Mouse (Mus musculus) liver, embryonic 14 days (tissue): Measurements from ENCODE around the gene Prl2a1. TPM values are rescaled to one million over a fixed set of nuclear protein-coding genes. Genes with fewer than 3 reads are reported as not detected.

ENCODE experiments used
- polyA plus RNA-seq: library from polyadenylated mRNA; depleted of rRNA; stranded (reverse); fragments of >200 nt; gene quantifications from 2 replicates; pipeline ENCODE4 v1.2.3, GENCODE M21; 2012; rRNA removed

The Prl2a1 gene
- polyA plus RNA-seq: 0.08 TPM in 1 of 2 replicates, not detected in the other

DNA sequence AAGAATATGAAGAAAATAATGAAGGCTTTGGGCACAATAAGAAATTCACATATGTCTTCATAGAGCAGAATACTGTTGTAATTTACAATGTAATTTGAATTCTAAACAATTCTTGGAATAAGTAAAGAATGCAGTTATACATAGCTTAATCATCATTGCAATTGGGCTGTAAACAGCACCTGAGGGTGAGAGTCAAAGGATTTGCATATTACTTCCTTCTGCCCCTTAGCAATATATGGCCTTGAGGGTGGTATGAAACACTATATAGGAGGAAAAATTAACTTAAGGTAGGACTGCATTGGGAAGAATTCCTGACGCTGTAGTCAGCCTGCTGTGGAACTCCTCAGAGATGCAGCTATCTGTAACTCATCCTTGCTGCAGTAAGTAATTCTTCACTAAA is at the start of gene Prl2a1:
TSS of gene Prl2a1 (plus strand) at position 301 of the 400 bp plus-strand sequence.

DNA sequence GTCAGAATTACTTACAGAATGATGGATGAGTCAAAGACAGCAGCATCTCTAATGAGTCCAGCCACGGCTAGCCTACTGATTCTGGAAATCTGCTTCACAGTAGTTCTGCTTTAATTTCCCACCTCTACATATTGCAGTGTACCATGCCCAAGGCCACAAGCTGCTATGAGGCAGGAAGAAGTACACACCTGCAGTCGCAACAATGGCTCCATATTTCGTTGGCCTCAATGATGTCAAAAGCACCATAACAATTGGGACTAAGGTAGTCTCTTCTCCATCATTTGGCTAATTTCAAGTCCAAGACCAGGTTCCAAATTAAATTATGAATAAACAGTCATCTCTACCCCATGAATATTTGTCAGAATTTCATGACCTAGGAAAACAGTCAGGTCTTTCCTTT is 20.8 kb upstream of the Prl2a1 start, which contains the start of gene Prl7c1:
TSS of gene Prl7c1 (minus strand) at position 101 of the 400 bp plus-strand sequence.

DNA sequence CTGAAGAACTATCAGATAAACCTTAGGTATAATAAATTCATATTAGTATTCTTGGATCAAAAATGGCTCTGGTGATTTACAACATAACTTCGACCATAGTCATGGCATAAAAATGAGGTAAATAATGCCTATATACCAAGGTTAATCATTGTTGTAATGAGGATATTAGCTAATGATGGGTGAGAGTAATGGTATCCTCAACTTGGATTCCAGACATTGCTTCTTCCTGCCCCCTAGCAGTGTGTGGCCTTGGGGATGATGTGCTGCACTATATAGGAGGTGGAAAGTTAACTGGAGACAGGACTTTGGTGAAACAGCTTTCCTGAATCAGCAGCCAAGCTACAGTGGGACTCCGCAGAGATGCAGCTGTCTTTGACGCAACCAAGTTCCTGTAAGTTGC is 47.6 kb downstream of the Prl2a1 start, which contains the start of gene Prl2c1:
TSS of gene Prl2c1 (plus strand) at position 301 of the 400 bp plus-strand sequence.

Other genes starting within 250 kb of the Prl2a1 start
- 0.07 and 0.77 TPM in 2 replicates for gene Prl8a9, start 237.0 kb upstream of the Prl2a1 start, polyA plus RNA-seq
- gene Prl8a1, start 219.5 kb upstream of the Prl2a1 start, polyA plus RNA-seq: not detected in 2 replicates
- gene Prl7b1, start 191.1 kb upstream of the Prl2a1 start, polyA plus RNA-seq: 0.03 TPM in 1 of 2 replicates, not detected in the other
- gene Prl7a1, start 159.2 kb upstream of the Prl2a1 start, polyA plus RNA-seq: not detected in 2 replicates
- gene Prl7a2, start 133.6 kb upstream of the Prl2a1 start, polyA plus RNA-seq: 0.15 and 0.43 TPM in 2 replicates
- 0.08 TPM in 1 of 2 replicates, not detected in the other for gene Prl7d1, start 84.9 kb upstream of the Prl2a1 start, polyA plus RNA-seq
- not detected in 2 replicates for gene Prl7c1, start 20.9 kb upstream of the Prl2a1 start, polyA plus RNA-seq
- not detected in 2 replicates for gene Prl2c1, start 47.7 kb downstream of the Prl2a1 start, polyA plus RNA-seq
- gene Prl4a1, start 214.6 kb downstream of the Prl2a1 start, polyA plus RNA-seq: 0.02 TPM in 1 of 2 replicates, not detected in the other